Mouse (Mus musculus) MEL (cell line): ENCODE results near the gene Dbn1. TPM values are rescaled to one million over a fixed set of nuclear protein-coding genes. Genes with fewer than 3 reads are reported as not detected.

ENCODE experiments used
- DNase-seq: peaks from one replicate; pipeline ENCODE4 v3.0.0; 2011; ENCODE audit warnings: low read depth, low spot score
- H3K27ac ChIP-seq: 2 replicates; pipeline ENCODE4 v1.5.1; 2012; ENCODE audit warnings: low read depth, mild to moderate bottlenecking, control low read depth, low read length, moderate library complexity; ENCODE audit not compliant: control insufficient read depth
- H3K27me3 ChIP-seq, 2 experiments: fragments of 150-350 bp in 1 of 2; sonication (generic) in 1 of 2; 2 replicates each; pipeline ENCODE4 v1.6.1; 2012; ENCODE audit warnings: low read length in 2 of 2, mild to moderate bottlenecking in 2 of 2, improper control_type of control experiment in 1 of 2, moderate library complexity in 1 of 2; ENCODE audit not compliant: insufficient read depth in 2 of 2, control insufficient read depth in 1 of 2
- H3K36me3 ChIP-seq, 2 experiments: 2 replicates each; pipeline ENCODE4 v1.6.1; 2012 to 2014; ENCODE audit warnings: low read length in 2 of 2, improper control_type of control experiment in 1 of 2, inconsistent platforms in 1 of 2, mild to moderate bottlenecking in 1 of 2; ENCODE audit not compliant: insufficient read depth in 2 of 2, control insufficient read depth in 1 of 2
- H3K4me1 ChIP-seq, 2 experiments: fragments of 150-350 bp in 1 of 2; sonication (generic) in 1 of 2; 2 replicates each; pipeline ENCODE4 v1.6.1; 2012; ENCODE audit warnings: low read length in 2 of 2, improper control_type of control experiment in 1 of 2, mild to moderate bottlenecking in 1 of 2; ENCODE audit not compliant: insufficient read depth in 2 of 2, control insufficient read depth in 1 of 2
- H3K4me3 ChIP-seq, 2 experiments: fragments of 150-350 bp in 1 of 2; sonication (generic) in 1 of 2; 2 replicates each; pipeline ENCODE4 v1.5.1; 2012; ENCODE audit warnings: low read depth in 2 of 2, low read length in 2 of 2, mild to moderate bottlenecking in 2 of 2, moderate library complexity in 2 of 2, control low read depth in 1 of 2, improper control_type of control experiment in 1 of 2; ENCODE audit not compliant: control insufficient read depth in 1 of 2, insufficient read depth in 1 of 2
- H3K79me2 ChIP-seq: 2 replicates; pipeline ENCODE4 v1.6.1; 2012; ENCODE audit warnings: mild to moderate bottlenecking, low read length, moderate library complexity; ENCODE audit not compliant: control insufficient read depth, poor library complexity, insufficient read depth
- H3K9ac ChIP-seq: 2 replicates; pipeline ENCODE4 v1.6.1; 2012; ENCODE audit warnings: low read depth, mild to moderate bottlenecking, control low read depth, low read length, moderate library complexity; ENCODE audit not compliant: control insufficient read depth, poor library complexity, severe bottlenecking
- H3K9me3 ChIP-seq: fragments of 150-350 bp; sonication (generic); replicated peaks from 2 replicates; pipeline ENCODE4 v1.6.1; 2012; ENCODE audit warnings: mild to moderate bottlenecking, low read length, improper control_type of control experiment, moderate library complexity; ENCODE audit not compliant: insufficient read depth
- BHLHE40 ChIP-seq: IDR thresholded peaks from 2 replicates; pipeline ENCODE4 v1.6.1; 2012; ENCODE audit warnings: low read depth, mild to moderate bottlenecking, inconsistent platforms, low read length, improper control_type of control experiment, borderline replicate concordance
- CHD1 ChIP-seq: IDR thresholded peaks from 2 replicates; pipeline ENCODE4 v1.6.1; 2012; ENCODE audit warnings: low read depth, mild to moderate bottlenecking, inconsistent platforms, low read length, improper control_type of control experiment
- CHD2 ChIP-seq: IDR thresholded peaks from 2 replicates; pipeline ENCODE4 v1.6.1; 2011; ENCODE audit warnings: low read length, improper control_type of control experiment
- CTCF ChIP-seq, 3 experiments: IDR thresholded peaks in 2 of 3; conservative IDR thresholded peaks in 1 of 3; 2 replicates each; pipeline ENCODE4 v1.5.1; 2011 to 2012; ENCODE audit warnings: low read length in 3 of 3, low read depth in 2 of 3, mild to moderate bottlenecking in 2 of 3, improper control_type of control experiment in 1 of 3, inconsistent platforms in 1 of 3, mixed read lengths in 1 of 3, moderate library complexity in 1 of 3; ENCODE audit not compliant: control insufficient read depth in 1 of 3, insufficient read depth in 1 of 3, poor library complexity in 1 of 3, severe bottlenecking in 1 of 3
- E2F4 ChIP-seq: IDR thresholded peaks from 2 replicates; pipeline ENCODE4 v1.6.1; 2011; ENCODE audit warnings: low read depth, low read length, improper control_type of control experiment, borderline replicate concordance
- ELF1 ChIP-seq: IDR thresholded peaks from 2 replicates; pipeline ENCODE4 v1.6.1; 2014; ENCODE audit warnings: low read depth, mild to moderate bottlenecking, inconsistent platforms, low read length, improper control_type of control experiment, moderate library complexity
- EP300 ChIP-seq, 2 experiments: IDR thresholded peaks; 2 replicates each; pipeline ENCODE4 v1.6.1; 2011; ENCODE audit warnings: improper control_type of control experiment in 2 of 2, low read length in 2 of 2, low read depth in 1 of 2, mild to moderate bottlenecking in 1 of 2
- ETS1 ChIP-seq: IDR thresholded peaks from 2 replicates; pipeline ENCODE4 v1.6.1; 2012; ENCODE audit warnings: low read depth, mild to moderate bottlenecking, inconsistent platforms, low read length, improper control_type of control experiment, moderate library complexity
- GABPA ChIP-seq: IDR thresholded peaks from 2 replicates; pipeline ENCODE4 v1.6.1; 2012; ENCODE audit warnings: low read depth, mild to moderate bottlenecking, inconsistent platforms, low read length, improper control_type of control experiment, moderate library complexity
- GATA1 ChIP-seq: IDR thresholded peaks from 2 replicates; pipeline ENCODE4 v1.6.1; 2011; ENCODE audit warnings: low read depth, low read length, improper control_type of control experiment
- HCFC1 ChIP-seq: IDR thresholded peaks from 2 replicates; pipeline ENCODE4 v1.6.1; 2012; ENCODE audit warnings: low read depth, mild to moderate bottlenecking, inconsistent platforms, low read length, improper control_type of control experiment, moderate library complexity
- JUND ChIP-seq: IDR thresholded peaks from 2 replicates; pipeline ENCODE4 v1.6.1; 2011; ENCODE audit warnings: low read depth, mild to moderate bottlenecking, improper control_type of control experiment, low read length
- KAT2A ChIP-seq: conservative IDR thresholded peaks from 2 replicates; pipeline ENCODE4 v1.6.1; 2012; ENCODE audit warnings: low read depth, low read length, improper control_type of control experiment, inconsistent platforms
- MAFK ChIP-seq: IDR thresholded peaks from 2 replicates; pipeline ENCODE4 v1.6.1; 2011; ENCODE audit warnings: low read depth, mild to moderate bottlenecking, low read length, improper control_type of control experiment, borderline replicate concordance
- MAX ChIP-seq: IDR thresholded peaks from 2 replicates; pipeline ENCODE4 v1.6.1; 2011; ENCODE audit warnings: low read length, improper control_type of control experiment
- MAZ ChIP-seq: IDR thresholded peaks from 2 replicates; pipeline ENCODE4 v1.6.1; 2012; ENCODE audit warnings: low read depth, mild to moderate bottlenecking, inconsistent platforms, low read length, improper control_type of control experiment
- MEF2A ChIP-seq: IDR thresholded peaks from 2 replicates; pipeline ENCODE4 v1.6.1; 2014; ENCODE audit warnings: low read depth, mild to moderate bottlenecking, inconsistent platforms, low read length, improper control_type of control experiment; ENCODE audit not compliant: poor library complexity, insufficient replicate concordance, severe bottlenecking; ENCODE audit errors: extremely low read depth
- MYB ChIP-seq: IDR thresholded peaks from 2 replicates; pipeline ENCODE4 v1.6.1; 2011; ENCODE audit warnings: mild to moderate bottlenecking, low read depth, low read length, improper control_type of control experiment
- NRF1 ChIP-seq: IDR thresholded peaks from 2 replicates; pipeline ENCODE4 v1.6.1; 2014; ENCODE audit warnings: low read depth, mild to moderate bottlenecking, inconsistent platforms, low read length, improper control_type of control experiment, moderate library complexity; ENCODE audit not compliant: poor library complexity, insufficient read depth, severe bottlenecking
- POLR2A ChIP-seq, 2 experiments: IDR thresholded peaks; 2 replicates each; pipeline ENCODE4 v1.6.1; 2011 to 2012; ENCODE audit warnings: low read length in 2 of 2, mild to moderate bottlenecking in 2 of 2, control low read depth in 1 of 2, improper control_type of control experiment in 1 of 2, low read depth in 1 of 2, moderate library complexity in 1 of 2; ENCODE audit not compliant: control insufficient read depth in 1 of 2, insufficient read depth in 1 of 2, poor library complexity in 1 of 2
- POLR2AphosphoS2 ChIP-seq: IDR thresholded peaks from 2 replicates; pipeline ENCODE4 v1.6.1; 2011; ENCODE audit warnings: low read length, improper control_type of control experiment
- POLR2AphosphoS5 ChIP-seq: IDR thresholded peaks from 2 replicates; pipeline ENCODE4 v1.6.1; 2012; ENCODE audit warnings: low read depth, borderline replicate concordance, mild to moderate bottlenecking, inconsistent platforms, low read length, moderate library complexity, mixed read lengths
- RAD21 ChIP-seq: IDR thresholded peaks from 2 replicates; pipeline ENCODE4 v1.6.1; 2011; ENCODE audit warnings: mild to moderate bottlenecking, low read depth, low read length, improper control_type of control experiment
- SIN3A ChIP-seq: IDR thresholded peaks from 2 replicates; pipeline ENCODE4 v1.6.1; 2012; ENCODE audit warnings: low read length, improper control_type of control experiment, inconsistent platforms
- SMC3 ChIP-seq: IDR thresholded peaks from 2 replicates; pipeline ENCODE4 v1.6.1; 2011; ENCODE audit warnings: low read depth, low read length, improper control_type of control experiment
- TAL1 ChIP-seq: IDR thresholded peaks from 2 replicates; pipeline ENCODE4 v1.6.1; 2012; ENCODE audit warnings: mild to moderate bottlenecking, inconsistent platforms, low read length, moderate library complexity, mixed read lengths
- TCF12 ChIP-seq: IDR thresholded peaks from 2 replicates; pipeline ENCODE4 v1.6.1; 2014; ENCODE audit warnings: low read depth, mild to moderate bottlenecking, inconsistent platforms, low read length, improper control_type of control experiment, moderate library complexity
- USF1 ChIP-seq: IDR thresholded peaks from 2 replicates; pipeline ENCODE4 v1.6.1; 2014; ENCODE audit warnings: low read depth, mild to moderate bottlenecking, inconsistent platforms, low read length, improper control_type of control experiment, moderate library complexity
- USF2 ChIP-seq, 2 experiments: IDR thresholded peaks; 2 replicates each; pipeline ENCODE4 v1.6.1; 2011 to 2012; ENCODE audit warnings: improper control_type of control experiment in 2 of 2, low read length in 2 of 2, borderline replicate concordance in 1 of 2, inconsistent platforms in 1 of 2, low read depth in 1 of 2, mild to moderate bottlenecking in 1 of 2; ENCODE audit not compliant: insufficient read depth in 1 of 2
- ZKSCAN1 ChIP-seq: IDR thresholded peaks from 2 replicates; pipeline ENCODE4 v1.6.1; 2012; ENCODE audit warnings: low read depth, mild to moderate bottlenecking, inconsistent platforms, low read length, improper control_type of control experiment, moderate library complexity
- ZMIZ1 ChIP-seq: IDR thresholded peaks from 2 replicates; pipeline ENCODE4 v1.6.1; 2012; ENCODE audit warnings: low read depth, mild to moderate bottlenecking, inconsistent platforms, low read length, improper control_type of control experiment, moderate library complexity
- ZNF384 ChIP-seq: IDR thresholded peaks from 2 replicates; pipeline ENCODE4 v1.6.1; 2012; ENCODE audit warnings: low read depth, mild to moderate bottlenecking, inconsistent platforms, low read length, improper control_type of control experiment
- polyA plus RNA-seq, 2 experiments: library from polyadenylated mRNA; stranded (reverse) in 1 of 2; unstranded in 1 of 2; fragments of >175 nt in 1 of 2; fragments of >200 nt in 1 of 2; gene quantifications; 2 replicates each; pipeline versions ENCODE4 v1.2.1 to v1.2.4; 2012; ENCODE audit warnings: low replicate concordance in 2 of 2, low read depth in 1 of 2; ENCODE audit not compliant: insufficient read length in 2 of 2, insufficient read depth in 1 of 2, missing spikeins in 1 of 2
- total RNA-seq: library from RNA; depleted of rRNA; stranded (reverse); fragments of 300-350 nt; gene quantifications from 2 replicates; pipeline ENCODE4 v1.2.3, GENCODE M21; 2012

Gene Dbn1
- total and polyA plus RNA-seq, 3 experiments: 0.04 to 0.53 TPM; not detected in 1

- TF ChIP-seq MYB: no peak
- no peak for TF ChIP-seq JUND
- TF ChIP-seq ZKSCAN1: no peak
These were observed 41.3 kb downstream of the Dbn1 start (continued) for GRCm38 (mm10) chr13:55446483-55447105.

- Histone ChIP-seq H3K4me1 (peaks cover 7 to 31% of the 10 kb centered on the region in 2 experiments), H3K27ac (peak overlapping the region; percentile 85)
- peak; percentile 73 for DNase-seq
- TF ChIP-seq CHD1 (no peak), CHD2 (no peak), ZNF384 (no peak), TAL1 (no peak), SMC3 (no peak), MAX (peak; percentile 76), MEF2A (no peak), BHLHE40 (no peak), JUND (no peak), MYB (no peak), GABPA (no peak), ZKSCAN1 (no peak), EP300 (IDR thresholded peaks at IDR 0.05; ENCODE audit: low read depth in 1 of 2, low read length in 2 of 2) (no peak), CTCF (IDR thresholded peaks at IDR 0.05 in 2 of 3, conservative IDR thresholded peaks at IDR 0.05 in 1 of 3; ENCODE audit: control insufficient read depth in 1 of 3, insufficient read depth in 1 of 3, low read depth in 2 of 3, low read length in 3 of 3, poor library complexity in 1 of 3, severe bottlenecking in 1 of 3) (no peak), MAZ (peak; percentile 78), SIN3A (peak; percentile 66; the same call in 1 of the 2 replicates), POLR2A (IDR thresholded peaks at IDR 0.05; ENCODE audit: control insufficient read depth in 1 of 2, insufficient read depth in 1 of 2, low read depth in 1 of 2, low read length in 2 of 2, poor library complexity in 1 of 2) (peak in 1 of 2 experiments; percentile 61; a peak in 2 of 4 replicates), USF2 (IDR thresholded peaks at IDR 0.05; ENCODE audit: borderline replicate concordance in 1 of 2, insufficient read depth in 1 of 2, low read depth in 1 of 2, low read length in 2 of 2) (no peak), E2F4 (no peak; the same call in 1 of the 2 replicates), POLR2AphosphoS5 (no peak), TCF12 (no peak), GATA1 (no peak), POLR2AphosphoS2 (no peak), ETS1 (no peak), ELF1 (0 out of 2 replicates have a peak, but pooled peaks have one; percentile 12), NRF1 (no peak), KAT2A (no peak), HCFC1 (peak; percentile 50; the same call in 1 of the 2 replicates), ZMIZ1 (no peak), RAD21 (no peak), MAFK (no peak), USF1 (peak; percentile 73)
These were observed 42.4 kb downstream of the Dbn1 start for GRCm38 (mm10) chr13:55445361-55446091.

More at GRCm38 (mm10) chr13:55445361-55446091, 42.4 kb downstream of the Dbn1 start:
- H3K27me3 ChIP-seq: no peaks in the 10 kb centered on the region
- peaks cover 0 to 18% of the 10 kb centered on the region in 2 experiments; a peak in 3 of 4 replicates for H3K36me3 ChIP-seq
- peaks cover 32% of the 10 kb centered on the region for H3K79me2 ChIP-seq
- no peaks in the 10 kb centered on the region for H3K9me3 ChIP-seq
- peak overlapping the region; percentile 94 for H3K9ac ChIP-seq
- peak overlapping the region; percentile 80 to 83 for H3K4me3 ChIP-seq
